Mouse (Mus musculus) bone marrow, adult 2 months (tissue): Measurements from ENCODE around the gene Ptma.

Source experiments
- CTCF ChIP-seq: fragments of 200-500 bp; IDR thresholded peaks from 2 replicates; pipeline ENCODE4 v1.5.1; 2011; ENCODE audit warnings: low read length, control low read depth; ENCODE audit not compliant: control insufficient read depth, insufficient read depth
- POLR2A ChIP-seq: fragments of 200-500 bp; IDR thresholded peaks from 2 replicates; pipeline ENCODE4 v1.6.1; 2011; ENCODE audit warnings: low read depth, mild to moderate bottlenecking, control low read depth, low read length, borderline replicate concordance; ENCODE audit not compliant: control insufficient read depth

DNA sequence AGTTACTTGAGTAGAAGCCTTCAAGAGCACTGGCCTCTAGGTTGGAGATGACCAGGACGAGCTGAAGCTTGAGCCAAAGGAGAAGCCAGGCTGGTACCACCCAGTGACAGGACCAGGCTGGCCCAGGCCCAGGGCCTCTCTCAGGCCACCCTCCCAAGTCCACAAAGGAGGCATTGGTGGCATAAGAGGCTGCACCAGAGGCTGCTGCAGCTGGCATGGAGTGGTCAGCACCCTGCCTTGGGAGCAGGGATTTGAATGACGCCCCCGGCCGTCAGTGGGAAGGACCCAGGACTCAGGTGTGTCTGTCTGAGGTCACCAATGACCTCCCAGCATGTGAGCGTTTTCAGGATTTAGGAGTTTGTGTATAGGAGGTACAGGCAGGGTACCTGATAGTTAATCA lies 18.7 kb upstream of the Ptma start:
- TF ChIP-seq CTCF (no peak), POLR2A (no peak)
